In genomic region chr3:89242331-89242895, GRCm38 (mm10) we compare ENCODE assay signal across 9 mouse cellular contexts. TPM values are rescaled to one million over a fixed set of nuclear protein-coding genes. Genes with fewer than 3 reads are reported as not detected.
DNase-seq lines count a peak whose midpoint lies in the region; ATAC-seq and TF ChIP-seq lines count a peak whose summit lies in the region.
"Had no signal": no experiment of that assay in that cellular context is flagged by ENCODE, and none has a peak within 500 bp of the region (broad histone marks: within the 10 kb centered on the region; RNA-seq: fewer than 3 reads in every experiment).

No protein-coding gene starts in this region.

- H3K4me2 ChIP-seq in midbrain, embryonic 16.5 days (ENCODE audit: low read length): no peak overlapping the region
- H3K4me2 ChIP-seq in midbrain, postnatal 0 days (ENCODE audit: low read depth, low read length, poor library complexity, severe bottlenecking): no peak overlapping the region

- WGBS in midbrain, embryonic 10.5 days: 74% methylated on average over 9 of the region's 9 CpGs
- 72% methylated on average over 9 of the region's 9 CpGs for WGBS in midbrain, embryonic 16.5 days
- WGBS in midbrain, postnatal 0 days: 68% methylated on average over 9 of the region's 9 CpGs

- no peak overlapping the region for H3K27ac ChIP-seq in midbrain, embryonic 10.5 days (replicated peaks)
- H3K27ac ChIP-seq in midbrain, embryonic 16.5 days (ENCODE audit: low read length): no peak overlapping the region
- 0 out of 2 replicates have a peak overlapping the region, but pooled peaks have one; percentile 26 for H3K27ac ChIP-seq in midbrain, postnatal 0 days (ENCODE audit: low read depth, low read length)

- peaks cover 28% of the 10 kb centered on the region for H3K27me3 ChIP-seq in midbrain, embryonic 10.5 days (ENCODE audit: low read depth, poor library complexity, severe bottlenecking)
- H3K27me3 ChIP-seq in midbrain, embryonic 16.5 days (ENCODE audit: control insufficient read depth, insufficient read depth, low read depth, low read length): no peaks in the 10 kb centered on the region
- no peaks in the 10 kb centered on the region for H3K27me3 ChIP-seq in midbrain, postnatal 0 days (ENCODE audit: insufficient read depth, low read length)

- H3K36me3 ChIP-seq in midbrain, embryonic 10.5 days: peaks cover 25% of the 10 kb centered on the region
- H3K36me3 ChIP-seq in midbrain, embryonic 16.5 days (ENCODE audit: control insufficient read depth, insufficient read depth, low read length): peaks cover 39% of the 10 kb centered on the region
- peaks cover 48% of the 10 kb centered on the region for H3K36me3 ChIP-seq in midbrain, postnatal 0 days (ENCODE audit: insufficient read depth, low read length)

- TF ChIP-seq CTCF in midbrain, postnatal 0 days (IDR thresholded peaks at IDR 0.05): peak; percentile 83

- H3K4me3 ChIP-seq in midbrain, embryonic 10.5 days: no peak overlapping the region
- no peak overlapping the region for H3K4me3 ChIP-seq in midbrain, embryonic 16.5 days (ENCODE audit: low read depth, low read length)
- no peak overlapping the region for H3K4me3 ChIP-seq in midbrain, postnatal 0 days (ENCODE audit: low read depth, low read length)

- DNase-seq in cerebellum, adult 11-12 months: peak; percentile 70
- DNase-seq in midbrain, embryonic 10.5 days (ENCODE audit: low spot score): peak; percentile 64
- peak; percentile 59 for DNase-seq in c-Kit-positive CD71-positive TER-119-positive erythroid progenitor cells, embryonic 14.5 days (ENCODE audit: low spot score)
- DNase-seq in induced T-regulatory cell, adult 2 months (ENCODE audit: low read depth): peak; percentile 83
- DNase-seq in midbrain, postnatal 0 days (ENCODE audit: low spot score): peak; percentile 73
- no peak for DNase-seq in frontal cortex, postnatal 25 days (ENCODE audit: low spot score in 2 of 2)

- no peak overlapping the region for H3K9ac ChIP-seq in midbrain, embryonic 16.5 days (ENCODE audit: low read depth, low read length)
- no peak overlapping the region for H3K9ac ChIP-seq in midbrain, postnatal 0 days (replicated peaks; ENCODE audit: low read length, poor library complexity, severe bottlenecking)

- H3K4me1 ChIP-seq in midbrain, embryonic 10.5 days: peaks cover 49% of the 10 kb centered on the region
- peaks cover 29% of the 10 kb centered on the region for H3K4me1 ChIP-seq in midbrain, embryonic 16.5 days (ENCODE audit: control insufficient read depth, insufficient read depth, low read length)
- peaks cover 10% of the 10 kb centered on the region; the same call in 1 of the 2 replicates for H3K4me1 ChIP-seq in midbrain, postnatal 0 days (ENCODE audit: insufficient read depth, low read length)

- ATAC-seq in cerebellum, adult (ENCODE audit: insufficient number of reproducible peaks, low FRiP score, low TSS enrichment): no peak
- ATAC-seq in midbrain, embryonic 16.5 days: no peak
- ATAC-seq in midbrain, postnatal 0 days (ENCODE audit: low FRiP score): no peak

- H3K9me3 ChIP-seq in midbrain, embryonic 10.5 days (replicated peaks): no peaks in the 10 kb centered on the region
- no peaks in the 10 kb centered on the region for H3K9me3 ChIP-seq in midbrain, embryonic 16.5 days (replicated peaks; ENCODE audit: control insufficient read depth, low read length, poor library complexity, severe bottlenecking)
- H3K9me3 ChIP-seq in midbrain, postnatal 0 days (ENCODE audit: low read length): no peaks in the 10 kb centered on the region
- H3K9me3 ChIP-seq: midbrain, embryonic 12.5 days had no signal

RNA-seq across cellular contexts. Expression of gene Krtcap2, which starts 3.4 kb away (rescaled TPM):
- polyA plus RNA-seq in midbrain, embryonic 10.5 days (2016; fragmentation: Nextera tagmentation; extraction: Ambion mirVana): 268 and 282 TPM in 2 replicates
- polyA plus RNA-seq in midbrain, embryonic 16.5 days (2015; fragmentation: Nextera tagmentation; extraction: Ambion mirVana): 195 TPM in 2 replicates
- total RNA-seq in midbrain, postnatal 0 days (2014; rRNA removed): 74.7 and 93.9 TPM in 2 replicates
- 219 TPM in 2 replicates for polyA plus RNA-seq in midbrain, postnatal 0 days (2015; fragmentation: Nextera tagmentation; extraction: Ambion mirVana)

RNA-seq across cellular contexts. Expression of gene Trim46, which starts 3.7 kb away (rescaled TPM):
- 5.7 and 11.5 TPM in 2 replicates for polyA plus RNA-seq in midbrain, embryonic 10.5 days (2016; fragmentation: Nextera tagmentation; extraction: Ambion mirVana)
- polyA plus RNA-seq in midbrain, embryonic 16.5 days (2015; fragmentation: Nextera tagmentation; extraction: Ambion mirVana): 90.3 and 91.2 TPM in 2 replicates
- 112 and 124 TPM in 2 replicates for total RNA-seq in midbrain, postnatal 0 days (2014; rRNA removed)
- polyA plus RNA-seq in midbrain, postnatal 0 days (2015; fragmentation: Nextera tagmentation; extraction: Ambion mirVana): 69.1 TPM in 2 replicates

RNA-seq across cellular contexts. Expression of gene Muc1, which starts 13.6 kb away (rescaled TPM):
- polyA plus RNA-seq in midbrain, embryonic 10.5 days (2016; fragmentation: Nextera tagmentation; extraction: Ambion mirVana): 1.8 and 3.4 TPM in 2 replicates
- 0.57 and 1.5 TPM in 2 replicates for polyA plus RNA-seq in midbrain, embryonic 16.5 days (2015; fragmentation: Nextera tagmentation; extraction: Ambion mirVana)
- total RNA-seq in midbrain, postnatal 0 days (2014; rRNA removed): 2.8 and 3.8 TPM in 2 replicates
- polyA plus RNA-seq in midbrain, postnatal 0 days (2015; fragmentation: Nextera tagmentation; extraction: Ambion mirVana): 0.52 and 1.5 TPM in 2 replicates

RNA-seq across cellular contexts. Expression of gene Mtx1, which starts 15.5 kb away (rescaled TPM):
- polyA plus RNA-seq in midbrain, embryonic 10.5 days (2016; fragmentation: Nextera tagmentation; extraction: Ambion mirVana): 238 TPM in 2 replicates
- 145 and 150 TPM in 2 replicates for polyA plus RNA-seq in midbrain, embryonic 16.5 days (2015; fragmentation: Nextera tagmentation; extraction: Ambion mirVana)
- 101 and 108 TPM in 2 replicates for total RNA-seq in midbrain, postnatal 0 days (2014; rRNA removed)
- polyA plus RNA-seq in midbrain, postnatal 0 days (2015; fragmentation: Nextera tagmentation; extraction: Ambion mirVana): 176 and 189 TPM in 2 replicates

RNA-seq across cellular contexts. Expression of gene Dpm3, which starts 16.7 kb away (rescaled TPM):
- polyA plus RNA-seq in midbrain, embryonic 10.5 days (2016; fragmentation: Nextera tagmentation; extraction: Ambion mirVana): 94.9 and 101 TPM in 2 replicates
- 60.4 and 64.5 TPM in 2 replicates for polyA plus RNA-seq in midbrain, embryonic 16.5 days (2015; fragmentation: Nextera tagmentation; extraction: Ambion mirVana)
- total RNA-seq in midbrain, postnatal 0 days (2014; rRNA removed): 198 and 223 TPM in 2 replicates
- 69.4 and 81.1 TPM in 2 replicates for polyA plus RNA-seq in midbrain, postnatal 0 days (2015; fragmentation: Nextera tagmentation; extraction: Ambion mirVana)

Comparison
In these comparisons a context has a peak if more than half of its experiments do, and no peak if none do; other contexts are left out.
1. DNase-seq: peak in cerebellum, adult 11-12 months (single experiment), midbrain, embryonic 10.5 days (single experiment), c-Kit-positive CD71-positive TER-119-positive erythroid progenitor cells, embryonic 14.5 days (single experiment), induced T-regulatory cell, adult 2 months (single experiment) and midbrain, postnatal 0 days (single experiment); none in frontal cortex, postnatal 25 days (0 of 2).